Mouse (Mus musculus): ENCODE results near the gene 1110008P14Rik.

Gene 1110008P14Rik

DNA sequence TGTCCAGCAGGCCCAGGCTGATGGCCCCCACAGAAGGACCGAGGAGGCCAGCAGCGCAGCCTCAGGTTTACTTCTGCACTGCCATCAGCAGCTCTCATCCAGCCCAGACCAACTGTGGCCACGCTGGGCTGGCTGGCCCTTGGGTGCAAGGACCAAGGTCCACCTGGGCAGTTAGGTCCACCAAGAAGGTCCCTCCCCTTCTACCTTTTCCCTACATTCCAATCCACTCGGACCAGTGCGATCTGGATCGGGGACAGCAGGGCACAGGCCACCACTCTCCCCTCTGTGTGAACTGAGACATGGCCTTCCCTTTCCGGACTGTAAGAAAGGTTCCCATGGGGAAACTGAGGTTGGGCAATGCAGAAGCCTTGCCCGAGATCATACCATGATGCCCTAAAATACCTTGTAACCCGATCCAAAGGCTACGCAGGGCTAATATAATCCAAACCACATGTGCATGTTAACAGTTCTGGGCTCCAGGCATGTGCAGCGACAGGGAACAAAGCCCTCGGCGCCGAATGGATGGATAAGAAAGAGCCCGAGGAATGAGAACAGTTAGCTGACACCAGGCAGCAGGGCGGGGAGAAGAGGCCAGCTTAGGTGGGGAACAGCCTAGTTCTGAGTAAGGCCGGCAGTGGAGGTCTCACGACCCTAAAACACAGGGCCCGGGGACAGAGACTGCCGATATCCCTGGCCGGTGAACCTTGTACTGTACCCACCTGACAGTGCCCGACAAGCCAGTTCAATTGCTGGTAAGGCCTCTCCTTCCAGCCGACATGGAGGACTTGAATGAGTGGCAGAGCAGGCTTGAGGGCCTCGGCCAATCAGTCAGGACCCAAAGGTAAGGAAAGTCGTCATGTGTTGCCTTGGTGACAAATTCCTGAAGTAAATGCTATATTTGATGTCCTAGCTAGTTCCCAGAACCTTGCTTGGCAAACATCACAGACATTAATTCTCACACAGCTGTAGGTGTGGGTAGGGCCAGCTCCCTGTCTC, 27.0 kb upstream of the 1110008P14Rik start:
- DNase-seq (ENCODE audit: low read depth, low spot score) = no peak

GRCm38 (mm10) chr2:32407144-32407824, 25.5 kb upstream of the 1110008P14Rik start:
- no peak for DNase-seq (ENCODE audit: low read depth, low spot score)

GRCm38 (mm10) chr2:32404663-32405062, 22.9 kb upstream of the 1110008P14Rik start:
- DNase-seq (ENCODE audit: low read depth, low spot score) = peak; percentile 99

DNA sequence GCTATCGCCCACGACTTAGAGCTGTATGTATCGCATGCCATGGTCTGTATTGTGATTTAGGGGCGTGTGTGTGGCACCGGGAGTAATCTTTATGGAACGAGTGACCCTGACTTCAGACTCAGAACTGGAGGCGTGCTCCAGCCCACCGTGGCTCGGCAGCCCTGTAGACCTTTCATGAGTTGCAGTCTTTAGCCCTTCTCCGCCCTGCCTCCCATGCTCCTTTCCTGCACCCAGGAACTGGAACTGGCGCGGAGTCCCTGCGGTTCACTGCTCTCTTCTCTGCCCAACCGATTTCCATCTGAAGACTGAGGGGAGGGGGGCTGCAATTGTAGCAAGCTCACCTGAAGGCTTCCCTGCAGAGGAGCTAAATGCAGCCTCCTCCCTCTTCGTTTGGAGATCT, 15.0 kb upstream of the 1110008P14Rik start:
- DNase-seq (ENCODE audit: low read depth, low spot score) = no peak

DNA sequence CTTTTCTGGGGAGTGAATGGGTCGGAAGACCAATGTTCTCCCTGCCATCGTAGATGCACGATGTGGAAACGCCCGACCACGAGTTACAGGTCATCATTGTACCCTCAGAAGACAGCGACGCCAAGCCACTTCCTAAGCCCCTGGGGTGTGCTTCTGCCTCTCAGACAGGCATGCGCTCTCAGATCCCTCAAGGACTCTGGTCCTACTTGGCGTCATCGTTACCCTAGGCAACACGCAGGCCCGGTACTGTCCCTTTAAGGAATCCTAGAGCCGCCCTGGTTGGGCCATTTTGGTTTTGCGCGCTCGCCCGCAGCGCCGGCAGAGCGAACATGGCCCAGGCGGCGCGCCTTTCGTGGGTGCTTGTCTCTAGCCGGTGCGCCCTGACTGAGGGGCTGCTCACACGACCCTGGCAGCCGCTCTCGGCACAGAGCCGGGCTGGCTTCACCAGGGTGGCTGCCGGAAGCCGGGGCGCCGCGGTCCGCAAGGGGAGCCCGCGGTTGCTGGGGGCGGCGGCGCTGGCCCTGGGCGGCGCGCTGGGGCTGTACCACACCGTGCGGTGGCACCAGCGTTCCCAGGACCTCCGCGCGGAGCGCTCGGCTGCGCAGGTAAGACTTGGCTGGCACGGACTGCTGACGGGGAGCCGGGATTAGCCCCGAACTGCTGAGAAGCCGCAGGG, 14.3 kb upstream of the 1110008P14Rik start:
- DNase-seq (ENCODE audit: low read depth, low spot score) = peak; percentile 92

DNA sequence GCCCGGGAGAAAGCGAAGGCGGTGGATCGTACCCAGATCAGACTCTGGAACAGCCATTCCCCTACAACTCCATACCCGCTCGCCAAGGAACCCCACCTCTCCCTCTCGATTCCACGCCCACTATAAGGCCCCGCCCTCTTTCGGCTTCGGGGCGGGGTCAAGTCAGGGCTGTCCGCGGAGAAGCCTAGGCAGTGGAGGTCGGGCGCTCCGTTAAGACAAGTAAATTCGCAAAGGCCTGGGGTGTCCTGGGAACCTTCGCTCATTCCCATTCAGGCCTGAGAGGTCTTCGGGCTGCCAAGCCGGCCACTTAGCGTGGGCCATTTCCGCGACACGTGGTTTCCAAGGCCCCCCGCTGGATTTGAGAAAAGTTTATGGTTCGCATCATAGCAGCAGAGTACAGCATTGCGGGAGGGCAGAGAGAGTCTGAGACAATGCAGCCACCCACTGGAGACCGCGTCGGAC, 13.8 kb upstream of the 1110008P14Rik start, which contains the start of gene Ptges2:
Gene Ptges2 (plus strand): TSS at position 413 of the 462 bp plus-strand sequence.
- DNase-seq (ENCODE audit: low read depth, low spot score) = peak; percentile 91

DNA sequence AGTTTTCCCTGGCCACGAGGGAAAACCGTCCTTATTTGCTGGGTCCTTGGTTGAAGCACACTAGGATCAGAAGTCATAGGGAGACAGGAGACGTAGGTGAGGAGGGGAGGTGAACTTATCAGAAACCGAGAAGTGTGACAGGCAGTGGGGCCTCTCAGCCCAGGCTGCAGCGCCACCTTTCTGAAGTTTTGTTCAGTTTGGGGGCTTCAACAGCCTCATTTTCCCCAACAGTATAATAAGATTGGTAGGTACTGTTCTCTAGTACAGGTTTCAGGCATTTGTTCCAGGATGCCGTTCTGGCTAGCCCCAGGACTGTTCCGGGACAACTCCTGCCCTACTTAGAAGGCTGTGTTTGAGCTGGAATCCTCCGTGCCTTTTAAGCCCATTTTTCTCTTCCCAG, 13.2 kb upstream of the 1110008P14Rik start:
- DNase-seq (ENCODE audit: low read depth, low spot score) = peak; percentile 35

GRCm38 (mm10) chr2:32392063-32392462, 10.3 kb upstream of the 1110008P14Rik start:
- no peak for DNase-seq (ENCODE audit: low read depth, low spot score)

DNA sequence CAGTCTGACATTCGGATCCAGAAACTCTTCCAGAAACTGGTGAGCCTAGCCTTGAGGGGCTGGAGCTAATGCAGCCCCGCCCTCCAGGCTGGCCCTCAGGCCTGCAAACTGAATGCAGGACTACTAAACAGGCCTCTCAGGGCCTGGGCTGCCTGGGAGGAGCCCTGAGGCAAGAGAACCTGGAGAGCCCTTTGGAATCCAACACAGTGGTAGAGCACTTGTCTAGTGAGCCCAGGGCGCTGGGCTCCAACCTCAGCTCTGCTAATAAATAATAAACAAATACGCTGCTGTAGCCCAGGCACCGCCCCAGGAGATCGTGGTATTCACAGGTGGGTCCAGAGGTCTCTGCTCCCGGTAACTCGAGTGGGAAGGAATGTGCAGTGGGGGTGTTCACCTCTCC, 9.1 kb upstream of the 1110008P14Rik start:
- no peak for DNase-seq (ENCODE audit: low read depth, low spot score)

DNA sequence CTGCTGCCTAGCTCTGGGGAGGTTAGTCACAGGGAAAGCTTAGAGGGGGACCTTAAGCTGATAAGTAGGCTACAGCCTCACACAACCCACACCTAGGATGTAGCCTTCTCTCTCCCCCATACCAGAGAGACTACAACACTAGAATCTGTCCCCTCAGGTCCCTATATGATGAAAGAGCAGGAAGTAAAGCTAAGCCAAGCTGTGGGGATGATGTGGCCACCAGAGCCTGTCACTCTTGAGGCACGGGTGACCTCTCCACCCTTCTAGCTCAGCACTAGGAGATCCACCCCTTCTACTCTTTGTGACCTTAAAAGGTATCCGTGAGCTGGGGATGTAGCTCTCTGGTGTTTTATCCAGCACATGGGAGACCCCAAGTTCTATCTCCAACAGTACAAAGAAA, 7.4 kb upstream of the 1110008P14Rik start:
- DNase-seq (ENCODE audit: low read depth, low spot score) = no peak

GRCm38 (mm10) chr2:32387706-32388490, 6.2 kb upstream of the 1110008P14Rik start, which contains the start of gene Lcn2:
Lcn2 (minus strand) TSS chr2:32388252.
- no peak for DNase-seq (ENCODE audit: low read depth, low spot score)

DNA sequence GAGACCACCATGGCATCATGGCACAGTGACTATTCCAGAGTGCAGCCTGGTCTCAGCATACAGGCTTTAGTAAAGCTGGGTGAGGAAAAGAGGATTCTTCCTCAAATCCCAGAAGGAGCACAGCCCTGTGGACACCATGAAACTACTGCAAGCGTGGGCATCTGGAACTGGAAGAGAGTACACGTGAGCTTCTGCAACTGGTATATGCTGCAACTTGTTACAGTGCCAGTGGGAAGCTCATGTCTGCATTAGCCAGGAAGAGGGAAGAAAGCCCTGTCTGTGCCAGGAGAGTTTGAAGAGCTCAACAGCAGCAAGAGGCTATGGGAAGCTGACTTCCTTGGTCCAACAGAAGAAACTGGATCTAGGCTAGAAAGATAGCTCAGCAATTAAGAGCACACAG, 951 bp upstream of the 1110008P14Rik start:
- no peak for DNase-seq (ENCODE audit: low read depth, low spot score)

GRCm38 (mm10) chr2:32381141-32381774, 480 bp downstream of the 1110008P14Rik start:
- no peak for DNase-seq (ENCODE audit: low read depth, low spot score)

- DNase-seq (ENCODE audit: low read depth, low spot score) = no peak
These were observed 1.7 kb downstream of the 1110008P14Rik start for GRCm38 (mm10) chr2:32380001-32380500.

- DNase-seq (ENCODE audit: low read depth, low spot score) = no peak
These were observed 4.8 kb downstream of the 1110008P14Rik start for GRCm38 (mm10) chr2:32376963-32377362.

GRCm38 (mm10) chr2:32375317-32375940, 6.3 kb downstream of the 1110008P14Rik start:
- DNase-seq (ENCODE audit: low read depth, low spot score) = no peak

DNA sequence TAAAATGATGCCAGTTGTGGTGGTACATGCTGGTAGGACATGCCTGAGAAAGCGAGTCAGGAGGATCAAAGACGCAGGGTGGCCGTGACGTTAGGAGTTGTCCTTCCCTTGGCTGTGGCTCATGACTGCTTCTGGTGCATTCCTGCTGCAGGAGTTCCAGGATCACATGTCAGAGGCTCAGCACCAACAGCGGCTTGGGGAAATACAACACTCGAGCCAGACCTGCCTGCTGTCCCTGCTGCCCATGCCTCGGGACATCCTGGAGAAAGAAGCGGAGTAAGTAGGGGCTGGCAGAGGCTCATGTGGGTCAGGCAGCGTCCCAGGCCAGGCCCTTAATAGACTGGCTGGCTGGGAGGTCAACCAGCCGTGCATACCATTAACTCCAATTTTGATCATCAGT, 7.5 kb downstream of the 1110008P14Rik start:
- no peak for DNase-seq (ENCODE audit: low read depth, low spot score)

DNA sequence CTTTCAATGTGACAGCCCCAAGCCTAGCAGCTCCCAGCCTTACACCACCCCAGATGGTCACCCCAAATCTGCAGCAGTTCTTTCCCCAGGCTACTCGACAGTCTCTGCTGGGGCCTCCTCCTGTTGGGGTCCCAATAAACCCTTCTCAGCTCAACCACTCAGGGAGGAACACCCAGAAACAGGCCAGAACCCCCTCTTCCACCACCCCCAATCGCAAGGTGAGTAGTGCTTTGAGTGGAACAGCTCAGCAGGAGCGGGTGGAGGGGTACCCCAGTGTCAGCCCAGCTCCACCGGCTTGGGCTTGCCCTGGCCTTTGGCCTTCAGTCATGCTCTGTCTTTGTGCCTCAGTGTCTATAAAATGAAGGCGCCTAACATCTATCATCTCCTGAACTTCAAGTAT, 14.4 kb downstream of the 1110008P14Rik start:
- no peak for DNase-seq (ENCODE audit: low read depth, low spot score)

DNA sequence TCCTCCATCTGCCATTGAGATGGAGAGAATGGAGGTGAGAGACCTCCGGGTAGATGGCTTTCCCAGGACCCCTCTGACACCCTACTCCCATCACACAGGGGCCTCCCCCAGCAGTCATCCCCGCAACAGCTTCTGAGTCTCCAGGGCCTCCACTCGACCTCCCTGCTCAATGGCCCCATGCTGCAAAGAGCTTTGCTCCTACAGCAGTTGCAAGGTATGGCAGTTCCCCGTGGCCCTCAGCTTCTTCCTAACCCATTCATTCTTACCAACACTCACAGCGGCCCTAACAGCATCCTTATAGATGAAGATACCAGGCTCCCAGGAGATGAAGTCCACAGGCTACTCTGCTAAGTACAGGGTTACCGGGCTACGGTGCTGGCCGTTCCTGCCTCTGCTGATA, 17.6 kb downstream of the 1110008P14Rik start:
- no peak for DNase-seq (ENCODE audit: low read depth, low spot score)

Measured in CD4-positive, CD25-positive, alpha-beta regulatory T cell, adult 2 months (primary cell).